Mouse (Mus musculus): ENCODE measurements around the gene Dlgap4.

Gene Dlgap4

GRCm38 (mm10) chr2:156616513-156616912 lies 3.0 kb downstream of the Dlgap4 start:
- DNase-seq (ENCODE audit: low read depth in 2 of 2, low spot score in 2 of 2), result no peak

GRCm38 (mm10) chr2:156617536-156617935 lies 4.0 kb downstream of the Dlgap4 start:
- no peak for DNase-seq (ENCODE audit: low read depth in 2 of 2, low spot score in 2 of 2)

- DNase-seq (ENCODE audit: low read depth in 2 of 2, low spot score in 2 of 2), result no peak
These were observed 7.4 kb downstream of the Dlgap4 start for GRCm38 (mm10) chr2:156620874-156621273.

- no peak for DNase-seq (ENCODE audit: low read depth in 2 of 2, low spot score in 2 of 2)
These were observed 7.9 kb downstream of the Dlgap4 start for GRCm38 (mm10) chr2:156621449-156621848.

- DNase-seq (ENCODE audit: low read depth in 2 of 2, low spot score in 2 of 2), result no peak
These were observed 8.7 kb downstream of the Dlgap4 start for GRCm38 (mm10) chr2:156622192-156622591.

GRCm38 (mm10) chr2:156623246-156623645 lies 9.7 kb downstream of the Dlgap4 start:
- DNase-seq (ENCODE audit: low read depth in 2 of 2, low spot score in 2 of 2), result no peak

- no peak for DNase-seq (ENCODE audit: low read depth in 2 of 2, low spot score in 2 of 2)
These were observed 11.8 kb downstream of the Dlgap4 start for GRCm38 (mm10) chr2:156625307-156625706.

- no peak for DNase-seq (ENCODE audit: low read depth in 2 of 2, low spot score in 2 of 2)
These were observed 12.6 kb downstream of the Dlgap4 start for GRCm38 (mm10) chr2:156626119-156626518.

GRCm38 (mm10) chr2:156626544-156626943 lies 13.0 kb downstream of the Dlgap4 start:
- no peak for DNase-seq (ENCODE audit: low read depth in 2 of 2, low spot score in 2 of 2)

- DNase-seq (ENCODE audit: low read depth in 2 of 2, low spot score in 2 of 2), result no peak
These were observed 14.4 kb downstream of the Dlgap4 start for GRCm38 (mm10) chr2:156627917-156628316.

- DNase-seq (ENCODE audit: low read depth in 2 of 2, low spot score in 2 of 2), result no peak
These were observed 16.8 kb downstream of the Dlgap4 start for GRCm38 (mm10) chr2:156630288-156630687.

GRCm38 (mm10) chr2:156632721-156633120 lies 19.2 kb downstream of the Dlgap4 start:
- DNase-seq (ENCODE audit: low read depth in 2 of 2, low spot score in 2 of 2), result no peak

GRCm38 (mm10) chr2:156635091-156635490 lies 21.6 kb downstream of the Dlgap4 start:
- DNase-seq (ENCODE audit: low read depth in 2 of 2, low spot score in 2 of 2), result no peak

GRCm38 (mm10) chr2:156641141-156641540 lies 27.6 kb downstream of the Dlgap4 start:
- no peak for DNase-seq (ENCODE audit: low read depth in 2 of 2, low spot score in 2 of 2)

GRCm38 (mm10) chr2:156642931-156643330 lies 29.4 kb downstream of the Dlgap4 start:
- no peak for DNase-seq (ENCODE audit: low read depth in 2 of 2, low spot score in 2 of 2)

GRCm38 (mm10) chr2:156643406-156643805 lies 29.9 kb downstream of the Dlgap4 start:
- DNase-seq (ENCODE audit: low read depth in 2 of 2, low spot score in 2 of 2), result no peak

- DNase-seq (ENCODE audit: low read depth in 2 of 2, low spot score in 2 of 2), result no peak
These were observed 31.6 kb downstream of the Dlgap4 start for GRCm38 (mm10) chr2:156645145-156645544.

GRCm38 (mm10) chr2:156646877-156647276 lies 33.4 kb downstream of the Dlgap4 start:
- DNase-seq (ENCODE audit: low read depth in 2 of 2, low spot score in 2 of 2), result no peak

GRCm38 (mm10) chr2:156648042-156648441 lies 34.5 kb downstream of the Dlgap4 start:
- no peak for DNase-seq (ENCODE audit: low read depth in 2 of 2, low spot score in 2 of 2)

GRCm38 (mm10) chr2:156649450-156649849 lies 35.9 kb downstream of the Dlgap4 start:
- no peak for DNase-seq (ENCODE audit: low read depth in 2 of 2, low spot score in 2 of 2)

- no peak for DNase-seq (ENCODE audit: low read depth in 2 of 2, low spot score in 2 of 2)
These were observed 37.5 kb downstream of the Dlgap4 start for GRCm38 (mm10) chr2:156651019-156651418.

- DNase-seq (ENCODE audit: low read depth in 2 of 2, low spot score in 2 of 2), result no peak
These were observed 39.3 kb downstream of the Dlgap4 start for GRCm38 (mm10) chr2:156652841-156653240.

GRCm38 (mm10) chr2:156654148-156654547 lies 40.6 kb downstream of the Dlgap4 start:
- no peak for DNase-seq (ENCODE audit: low read depth in 2 of 2, low spot score in 2 of 2)

GRCm38 (mm10) chr2:156655626-156656025 lies 42.1 kb downstream of the Dlgap4 start:
- DNase-seq (ENCODE audit: low read depth in 2 of 2, low spot score in 2 of 2), result no peak
